Mouse (Mus musculus): Measurements from ENCODE around the gene Sik2.

The Sik2 gene

GRCm38 (mm10) chr9:50885600-50885987 is 123.3 kb downstream of the Sik2 start:
- in situ Hi-C loops (cut with MboI; ENCODE audit: low pct_unique_long_range_greater_than_20kb in 1 of 2, low sequenced_read_pairs in 2 of 2, unreplicated experiment in 1 of 2) = no loop called here

- in situ Hi-C loops (cut with MboI; ENCODE audit: low pct_unique_long_range_greater_than_20kb in 1 of 2, low sequenced_read_pairs in 2 of 2, unreplicated experiment in 1 of 2) = no loop called here
These were observed 123.9 kb downstream of the Sik2 start for GRCm38 (mm10) chr9:50884741-50885599.

DNA sequence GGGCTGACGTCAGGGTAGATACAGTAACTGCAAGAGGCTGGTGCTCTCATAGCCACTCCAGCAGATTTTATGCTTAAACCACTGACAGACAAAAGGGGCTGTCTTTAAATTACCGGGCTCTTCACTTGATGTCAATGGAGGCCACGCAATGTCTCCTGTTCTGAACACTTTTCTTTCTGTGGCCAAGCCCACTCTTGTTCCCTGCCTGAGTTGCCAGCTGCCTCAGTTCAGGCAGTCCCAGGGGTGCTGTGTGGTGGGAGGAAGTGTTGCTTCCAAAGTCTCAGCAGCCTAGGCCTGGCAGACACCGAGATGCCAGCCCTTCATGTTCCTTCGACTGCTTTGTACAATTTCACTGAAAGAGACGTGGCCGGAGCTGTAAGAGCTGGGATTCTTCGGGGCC is 124.8 kb downstream of the Sik2 start:
- in situ Hi-C loops (cut with MboI; ENCODE audit: low pct_unique_long_range_greater_than_20kb in 1 of 2, low sequenced_read_pairs in 2 of 2, unreplicated experiment in 1 of 2) = no loop called here

DNA sequence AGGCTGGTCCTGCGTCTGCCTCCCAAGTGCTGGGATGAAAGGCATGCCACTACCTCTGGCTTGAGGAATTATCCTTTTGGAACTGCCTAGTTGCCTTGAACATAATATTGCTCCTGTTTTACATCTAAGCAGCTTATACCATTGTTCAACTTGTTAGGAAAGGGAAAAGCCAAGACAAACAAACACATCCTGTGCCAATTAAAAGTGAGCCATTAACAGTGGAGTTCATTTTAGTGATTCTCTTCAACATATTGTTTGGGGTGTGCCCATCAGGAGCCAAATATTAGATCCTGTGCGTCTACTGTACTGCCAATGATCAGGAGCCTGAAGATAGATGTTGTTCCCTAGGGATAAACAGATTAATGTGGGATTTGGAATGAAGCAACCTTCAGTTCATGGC is 126.7 kb downstream of the Sik2 start:
- in situ Hi-C loops (cut with MboI; ENCODE audit: low pct_unique_long_range_greater_than_20kb in 1 of 2, low sequenced_read_pairs in 2 of 2, unreplicated experiment in 1 of 2) = no loop called here

- in situ Hi-C loops (cut with MboI; ENCODE audit: low pct_unique_long_range_greater_than_20kb in 1 of 2, low sequenced_read_pairs in 2 of 2, unreplicated experiment in 1 of 2) = no loop called here
These were observed 131.4 kb downstream of the Sik2 start for GRCm38 (mm10) chr9:50877431-50877830.

- in situ Hi-C loops (cut with MboI; ENCODE audit: low pct_unique_long_range_greater_than_20kb in 1 of 2, low sequenced_read_pairs in 2 of 2, unreplicated experiment in 1 of 2) = no loop called here
These were observed 132.6 kb downstream of the Sik2 start for GRCm38 (mm10) chr9:50876287-50876686.

DNA sequence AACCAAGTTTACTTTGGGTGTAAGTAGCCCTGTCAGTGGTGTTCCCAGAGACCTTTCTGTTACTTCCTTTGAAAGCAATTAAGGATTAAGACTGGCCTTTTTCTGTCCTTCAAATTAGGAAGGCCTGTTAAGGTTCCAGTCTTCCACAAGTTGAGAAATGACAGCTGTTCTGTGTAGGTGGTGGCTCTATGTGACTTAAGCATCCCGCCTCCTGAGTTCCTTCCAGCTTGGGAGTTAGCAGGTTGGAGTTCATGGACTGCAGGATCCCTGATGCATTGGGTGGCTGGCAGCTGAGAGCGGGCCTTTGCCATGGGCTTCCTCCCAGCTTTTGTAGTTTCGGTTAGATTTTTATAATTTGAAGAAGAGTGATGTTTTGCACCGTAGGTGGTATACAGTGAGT is 133.4 kb downstream of the Sik2 start:
- in situ Hi-C loops (cut with MboI; ENCODE audit: low pct_unique_long_range_greater_than_20kb in 1 of 2, low sequenced_read_pairs in 2 of 2, unreplicated experiment in 1 of 2) = no loop called here

DNA sequence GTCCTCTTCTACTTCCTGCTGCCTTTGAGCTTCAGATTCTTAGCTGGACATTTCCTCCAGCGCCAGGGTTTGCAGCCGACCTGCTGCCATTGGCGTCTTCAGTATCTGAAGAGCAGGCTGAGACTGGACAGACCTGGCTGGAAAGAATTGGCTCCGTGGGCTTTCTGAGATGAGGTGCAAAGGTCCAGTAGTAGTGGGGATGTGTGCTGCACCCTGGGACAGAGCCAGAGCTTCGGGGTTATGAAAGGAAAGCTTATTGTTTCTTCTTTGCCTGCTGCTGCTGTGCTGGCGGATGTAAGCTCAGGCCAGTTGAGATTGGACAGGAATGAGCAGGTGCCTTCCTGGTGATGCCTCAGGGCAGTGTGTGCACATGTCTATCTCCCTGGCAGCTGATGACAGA is 134.8 kb downstream of the Sik2 start:
- in situ Hi-C loops (cut with MboI; ENCODE audit: low pct_unique_long_range_greater_than_20kb in 1 of 2, low sequenced_read_pairs in 2 of 2, unreplicated experiment in 1 of 2) = loop anchor here in 1 of 2 experiments (25.0 kb wide), 1 partner anchor 413 kb away; the partner anchor contains the start of gene Colca2

GRCm38 (mm10) chr9:50873210-50873609 is 135.7 kb downstream of the Sik2 start:
- in situ Hi-C loops (cut with MboI; ENCODE audit: low pct_unique_long_range_greater_than_20kb in 1 of 2, low sequenced_read_pairs in 2 of 2, unreplicated experiment in 1 of 2) = loop anchor here in 1 of 2 experiments (25.0 kb wide), 1 partner anchor 414 kb away; the partner anchor contains the start of gene Colca2

GRCm38 (mm10) chr9:50868182-50868581 is 140.7 kb downstream of the Sik2 start:
- in situ Hi-C loops (cut with MboI; ENCODE audit: low pct_unique_long_range_greater_than_20kb in 1 of 2, low sequenced_read_pairs in 2 of 2, unreplicated experiment in 1 of 2) = loop anchor here in 1 of 2 experiments (25.0 kb wide), 1 partner anchor 419 kb away; the partner anchor contains the start of gene Colca2

DNA sequence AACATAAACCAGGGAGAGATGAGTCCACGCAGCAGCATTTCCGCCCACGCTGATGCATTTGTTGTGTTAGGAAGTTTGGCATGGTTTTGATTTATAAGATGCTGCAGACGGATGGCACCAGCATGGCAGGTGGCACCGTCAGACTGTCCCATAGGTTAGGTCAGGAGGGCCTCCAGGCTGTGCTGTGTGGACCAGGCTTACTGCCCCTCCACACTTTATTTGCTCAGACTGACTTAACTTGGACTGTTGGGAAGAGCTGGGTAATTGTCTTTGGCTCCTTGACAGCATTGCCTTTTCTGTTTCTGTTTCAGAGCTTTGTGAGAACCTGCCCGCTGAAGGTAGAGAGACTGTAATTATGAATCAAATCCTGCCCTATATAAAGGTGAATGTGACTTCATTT is 141.9 kb downstream of the Sik2 start:
- in situ Hi-C loops (cut with MboI; ENCODE audit: low pct_unique_long_range_greater_than_20kb in 1 of 2, low sequenced_read_pairs in 2 of 2, unreplicated experiment in 1 of 2) = loop anchor here in 1 of 2 experiments (25.0 kb wide), 1 partner anchor 420 kb away; the partner anchor contains the start of gene Colca2

DNA sequence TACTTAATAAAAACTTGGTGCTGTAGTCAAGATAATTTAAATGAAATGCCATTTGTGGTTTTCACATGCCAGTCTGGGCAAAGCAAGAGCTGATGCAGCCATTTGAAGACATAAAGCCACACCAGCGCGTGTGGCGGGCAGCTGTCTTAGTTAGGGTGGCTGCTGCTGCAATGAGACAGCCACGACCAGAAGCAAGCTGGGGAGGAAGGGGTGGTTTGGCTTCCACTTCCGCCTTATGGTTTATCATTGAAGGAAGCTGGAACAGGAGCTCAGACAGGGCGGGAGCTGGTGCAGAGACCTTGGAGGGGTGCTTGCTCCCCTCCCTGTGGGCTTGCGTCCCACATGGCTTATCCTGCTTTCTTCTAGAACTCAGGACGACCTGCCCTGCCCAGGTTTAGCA is 143.1 kb downstream of the Sik2 start:
- in situ Hi-C loops (cut with MboI; ENCODE audit: low pct_unique_long_range_greater_than_20kb in 1 of 2, low sequenced_read_pairs in 2 of 2, unreplicated experiment in 1 of 2) = loop anchor here in 1 of 2 experiments (25.0 kb wide), 1 partner anchor 421 kb away; the partner anchor contains the start of gene Colca2

DNA sequence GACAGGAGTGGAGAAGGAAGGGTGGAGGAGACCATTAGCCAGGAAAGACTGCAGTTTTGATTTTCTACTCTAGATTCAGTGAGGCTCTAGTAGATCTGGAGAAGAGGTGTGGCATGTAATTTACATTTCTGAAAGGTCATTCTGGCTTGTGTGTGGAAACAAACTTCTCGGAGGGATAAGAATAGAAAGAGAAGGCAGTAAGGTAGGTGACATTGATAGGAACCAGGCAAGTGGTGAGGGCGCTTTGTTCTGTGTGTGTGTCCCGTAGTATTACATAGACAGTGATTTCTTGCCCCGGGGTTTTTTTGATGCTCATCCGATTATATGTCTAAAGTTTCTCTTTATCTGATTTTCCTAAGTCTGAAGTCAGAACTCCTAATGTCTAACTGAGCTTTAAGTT is 144.0 kb downstream of the Sik2 start:
- in situ Hi-C loops (cut with MboI; ENCODE audit: low pct_unique_long_range_greater_than_20kb in 1 of 2, low sequenced_read_pairs in 2 of 2, unreplicated experiment in 1 of 2) = loop anchor here in 1 of 2 experiments (5.0 to 25.0 kb wide), 2 partner anchors 147 to 422 kb away; partner anchors contain the start of gene Colca2

- in situ Hi-C loops (cut with MboI; ENCODE audit: low pct_unique_long_range_greater_than_20kb in 1 of 2, low sequenced_read_pairs in 2 of 2, unreplicated experiment in 1 of 2) = loop anchor here in 1 of 2 experiments (5.0 to 25.0 kb wide), 2 partner anchors 148 to 423 kb away; partner anchors contain the start of gene Colca2
These were observed 145.0 kb downstream of the Sik2 start for GRCm38 (mm10) chr9:50863824-50864223.

GRCm38 (mm10) chr9:50861119-50861839 is 147.6 kb downstream of the Sik2 start:
- in situ Hi-C loops (cut with MboI; ENCODE audit: low pct_unique_long_range_greater_than_20kb in 1 of 2, low sequenced_read_pairs in 2 of 2, unreplicated experiment in 1 of 2) = loop anchor here in 1 of 2 experiments (5.0 to 25.0 kb wide), 2 partner anchors 151 to 426 kb away; partner anchors contain the start of gene Colca2

GRCm38 (mm10) chr9:50858681-50859080 is 150.2 kb downstream of the Sik2 start:
- in situ Hi-C loops (cut with MboI; ENCODE audit: low pct_unique_long_range_greater_than_20kb in 1 of 2, low sequenced_read_pairs in 2 of 2, unreplicated experiment in 1 of 2) = loop anchor here (10.0 to 25.0 kb wide), 2 partner anchors 146 to 429 kb away; partner anchors contain the start of genes Colca2 (in 1 of the 2) and Sik2 (in 1 of the 2)

GRCm38 (mm10) chr9:50857082-50857641 is 151.7 kb downstream of the Sik2 start:
- in situ Hi-C loops (cut with MboI; ENCODE audit: low pct_unique_long_range_greater_than_20kb in 1 of 2, low sequenced_read_pairs in 2 of 2, unreplicated experiment in 1 of 2) = loop anchor here (10.0 to 25.0 kb wide), 2 partner anchors 148 to 430 kb away; partner anchors contain the start of genes Colca2 (in 1 of the 2) and Sik2 (in 1 of the 2)

DNA sequence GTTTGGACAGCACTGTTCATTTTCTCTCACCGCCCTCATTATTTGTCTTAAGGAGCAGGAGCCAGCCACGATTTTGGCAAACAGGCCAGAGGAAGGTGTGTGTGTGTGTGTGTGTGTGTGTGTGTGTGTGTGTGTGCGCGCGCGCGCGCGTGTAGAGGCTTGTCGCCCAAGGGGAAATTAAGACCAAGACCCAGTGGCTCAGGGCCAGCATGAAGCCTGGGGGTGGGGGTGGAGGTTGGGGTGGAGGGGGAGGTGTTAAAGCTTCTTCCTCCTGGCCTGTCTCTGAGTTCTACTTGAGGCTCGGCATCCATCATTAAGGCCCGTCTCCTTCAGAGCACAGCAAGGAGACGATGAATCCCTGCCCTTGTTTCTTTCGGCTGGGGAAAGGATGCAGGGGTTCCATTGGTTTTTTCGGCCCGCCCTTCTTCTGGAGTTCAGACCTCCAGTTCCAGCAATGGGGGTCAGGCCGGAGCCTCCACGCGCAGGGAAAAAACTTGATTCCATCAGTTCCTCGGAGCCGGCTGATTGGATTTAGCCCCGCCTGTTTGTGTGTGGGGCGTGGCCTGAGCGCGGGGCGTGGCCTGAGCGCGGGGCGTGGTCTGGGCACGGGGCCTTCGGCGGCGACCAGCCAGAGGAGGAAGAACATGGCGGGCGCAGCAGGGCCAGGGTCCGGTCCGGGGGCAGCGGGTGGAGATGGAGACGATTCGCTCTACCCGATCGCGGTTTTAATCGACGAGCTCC is 152.4 kb downstream of the Sik2 start:
- in situ Hi-C loops (cut with MboI; ENCODE audit: low pct_unique_long_range_greater_than_20kb in 1 of 2, low sequenced_read_pairs in 2 of 2, unreplicated experiment in 1 of 2) = loop anchor here (10.0 to 25.0 kb wide), 2 partner anchors 148 to 431 kb away; partner anchors contain the start of genes Colca2 (in 1 of the 2) and Sik2 (in 1 of the 2)

Measured in mouse embryonic stem cell (cell line).